Mouse (Mus musculus): ENCODE results near the gene Sigmar1. TPM values are rescaled to one million over a fixed set of nuclear protein-coding genes. Genes with fewer than 3 reads are reported as not detected.

Gene Sigmar1
- total and polyA plus RNA-seq, 3 experiments: 19.6 to 33.2 (median 20.7) TPM

GRCm38 (mm10) chr4:41726826-41727621, 28.9 kb downstream of the Sigmar1 start:
- no peak for DNase-seq
- Histone ChIP-seq H3K4me3 (no peak overlapping the region), H3K27me3 (ENCODE audit: control insufficient read depth, insufficient read depth, low read length) (peaks cover 11% of the 10 kb centered on the region), H3K27ac (no peak overlapping the region), H3K79me2 (replicated peaks; ENCODE audit: control insufficient read depth, insufficient read depth, low read length) (no peaks in the 10 kb centered on the region), H3K4me1 (ENCODE audit: control insufficient read depth, insufficient read depth, low read length) (peaks cover 3% of the 10 kb centered on the region), H3K36me3 (ENCODE audit: control insufficient read depth, insufficient read depth, low read length) (no peaks in the 10 kb centered on the region; the same call in 1 of the 2 replicates), H3K9ac (ENCODE audit: low read depth, low read length) (no peak overlapping the region)
- TF ChIP-seq POLR2A (IDR thresholded peaks at IDR 0.05; ENCODE audit: insufficient read depth, low read depth, low read length) (no peak), EP300 (IDR thresholded peaks at IDR 0.05; ENCODE audit: insufficient read depth, low read depth, low read length) (no peak), CTCF (IDR thresholded peaks at IDR 0.05) (no peak)
- 22% methylated on average over 20 of the region's 20 CpGs for WGBS
- intact Hi-C loops (cut with DNase I): no loop called here

- peaks cover 4% of the 10 kb centered on the region for H3K4me1 ChIP-seq (ENCODE audit: control insufficient read depth, insufficient read depth, low read length)
- H3K27me3 ChIP-seq (ENCODE audit: control insufficient read depth, insufficient read depth, low read length): peaks cover 6% of the 10 kb centered on the region
- WGBS: under 1% methylated on average over 27 of the region's 27 CpGs
- H3K27ac ChIP-seq: peak within 1 kb of the TSS; percentile 47
- TF ChIP-seq EP300 (IDR thresholded peaks at IDR 0.05; ENCODE audit: insufficient read depth, low read depth, low read length) (no peak), POLR2A (IDR thresholded peaks at IDR 0.05; ENCODE audit: insufficient read depth, low read depth, low read length) (peak; percentile 92)
- no peaks in the 10 kb centered on the region; the same call in 1 of the 2 replicates for H3K36me3 ChIP-seq (ENCODE audit: control insufficient read depth, insufficient read depth, low read length)
- no peaks in the 10 kb centered on the region for H3K79me2 ChIP-seq (replicated peaks; ENCODE audit: control insufficient read depth, insufficient read depth, low read length)
- peak; percentile 85 to 91 for DNase-seq
- H3K4me3 ChIP-seq: peak within 1 kb of the TSS; percentile 95
- peak within 1 kb of the TSS; percentile 94 for H3K9ac ChIP-seq (ENCODE audit: low read depth, low read length)
- intact Hi-C loops (cut with DNase I): loop anchor here (2.0 kb wide), 1 partner anchor 14 kb away; no protein-coding TSS in a partner anchor
Observed at GRCm38 (mm10) chr4:41722918-41723351, 33.0 kb downstream of the Sigmar1 start, which contains the start of gene Dctn3. TSS of gene Dctn3 (minus strand) at chr4:41723170.

GRCm38 (mm10) chr4:41716834-41717233, 39.1 kb downstream of the Sigmar1 start:
- WGBS: 69% methylated on average over 6 of the region's 6 CpGs
- no peaks in the 10 kb centered on the region for H3K36me3 ChIP-seq (ENCODE audit: control insufficient read depth, insufficient read depth, low read length)
- intact Hi-C loops (cut with DNase I): no loop called here

GRCm38 (mm10) chr4:41715596-41715995, 40.4 kb downstream of the Sigmar1 start:
- H3K36me3 ChIP-seq (ENCODE audit: control insufficient read depth, insufficient read depth, low read length): no peaks in the 10 kb centered on the region
- no peak overlapping the region for H3K4me3 ChIP-seq
- H3K27me3 ChIP-seq (ENCODE audit: control insufficient read depth, insufficient read depth, low read length): no peaks in the 10 kb centered on the region
- no peak for DNase-seq
- no peaks in the 10 kb centered on the region for H3K79me2 ChIP-seq (replicated peaks; ENCODE audit: control insufficient read depth, insufficient read depth, low read length)
- intact Hi-C loops (cut with DNase I): no loop called here
- peaks cover 5% of the 10 kb centered on the region for H3K4me1 ChIP-seq (ENCODE audit: control insufficient read depth, insufficient read depth, low read length)
- 86% methylated on average over 5 of the region's 5 CpGs for WGBS
- H3K9ac ChIP-seq (ENCODE audit: low read depth, low read length): no peak overlapping the region
- TF ChIP-seq CTCF (IDR thresholded peaks at IDR 0.05) (peak; percentile 71), EP300 (IDR thresholded peaks at IDR 0.05; ENCODE audit: insufficient read depth, low read depth, low read length) (no peak)
- H3K27ac ChIP-seq: no peak overlapping the region

More at GRCm38 (mm10) chr4:41716834-41717233, 39.1 kb downstream of the Sigmar1 start:
- no peak for DNase-seq
- Histone ChIP-seq H3K79me2 (replicated peaks; ENCODE audit: control insufficient read depth, insufficient read depth, low read length) (no peaks in the 10 kb centered on the region), H3K9ac (ENCODE audit: low read depth, low read length) (no peak overlapping the region), H3K4me3 (no peak overlapping the region), H3K4me1 (ENCODE audit: control insufficient read depth, insufficient read depth, low read length) (peaks cover 5% of the 10 kb centered on the region), H3K27ac (no peak overlapping the region), H3K27me3 (ENCODE audit: control insufficient read depth, insufficient read depth, low read length) (no peaks in the 10 kb centered on the region)
- TF ChIP-seq EP300 (IDR thresholded peaks at IDR 0.05; ENCODE audit: insufficient read depth, low read depth, low read length): no peak
- TF ChIP-seq POLR2A (IDR thresholded peaks at IDR 0.05; ENCODE audit: insufficient read depth, low read depth, low read length): no peak
- TF ChIP-seq CTCF (IDR thresholded peaks at IDR 0.05): no peak

- Histone ChIP-seq H3K79me2 (replicated peaks; ENCODE audit: control insufficient read depth, insufficient read depth, low read length) (no peaks in the 10 kb centered on the region), H3K27ac (no peak overlapping the region), H3K36me3 (ENCODE audit: control insufficient read depth, insufficient read depth, low read length) (no peaks in the 10 kb centered on the region), H3K4me1 (ENCODE audit: control insufficient read depth, insufficient read depth, low read length) (peaks cover 5% of the 10 kb centered on the region), H3K4me3 (no peak overlapping the region), H3K9ac (ENCODE audit: low read depth, low read length) (no peak overlapping the region), H3K27me3 (ENCODE audit: control insufficient read depth, insufficient read depth, low read length) (no peaks in the 10 kb centered on the region)
- WGBS: 63% methylated on average over 8 of the region's 8 CpGs
- intact Hi-C loops (cut with DNase I): no loop called here
- DNase-seq: no peak
- TF ChIP-seq CTCF (IDR thresholded peaks at IDR 0.05): no peak
- TF ChIP-seq EP300 (IDR thresholded peaks at IDR 0.05; ENCODE audit: insufficient read depth, low read depth, low read length): no peak
- no peak for TF ChIP-seq POLR2A (IDR thresholded peaks at IDR 0.05; ENCODE audit: insufficient read depth, low read depth, low read length)
Observed at GRCm38 (mm10) chr4:41715082-41715481, 40.9 kb downstream of the Sigmar1 start.

GRCm38 (mm10) chr4:41714276-41714675, 41.7 kb downstream of the Sigmar1 start:
- TF ChIP-seq CTCF (IDR thresholded peaks at IDR 0.05) (peak; percentile 96), EP300 (IDR thresholded peaks at IDR 0.05; ENCODE audit: insufficient read depth, low read depth, low read length) (0 out of 2 replicates have a peak, but pooled peaks have one; percentile 21), POLR2A (IDR thresholded peaks at IDR 0.05; ENCODE audit: insufficient read depth, low read depth, low read length) (no peak)
- peak; percentile 61 to 63 for DNase-seq
- peak overlapping the region; percentile 84 for H3K4me3 ChIP-seq
- no peak overlapping the region for H3K9ac ChIP-seq (ENCODE audit: low read depth, low read length)
- intact Hi-C loops (cut with DNase I): loop anchor here (1.0 kb wide), 1 partner anchor 23 kb away; no protein-coding TSS in a partner anchor
- no peak overlapping the region for H3K27ac ChIP-seq
- 9% methylated on average over 8 of the region's 8 CpGs for WGBS
- no peaks in the 10 kb centered on the region for H3K36me3 ChIP-seq (ENCODE audit: control insufficient read depth, insufficient read depth, low read length)
- no peaks in the 10 kb centered on the region for H3K27me3 ChIP-seq (ENCODE audit: control insufficient read depth, insufficient read depth, low read length)
- no peaks in the 10 kb centered on the region for H3K79me2 ChIP-seq (replicated peaks; ENCODE audit: control insufficient read depth, insufficient read depth, low read length)
- peaks cover 5% of the 10 kb centered on the region for H3K4me1 ChIP-seq (ENCODE audit: control insufficient read depth, insufficient read depth, low read length)
